Mouse (Mus musculus) limb, embryonic 14.5 days (tissue): ENCODE measurements around the gene Ube2i. TPM values are rescaled to one million over a fixed set of nuclear protein-coding genes. Genes with fewer than 3 reads are reported as not detected.

Experiments
- ATAC-seq: fragments of 200-750 bp; cut with Nextera tagmentation; 2 replicates; pipeline ENCODE4 v1.8.0; 2017; ENCODE audit warnings: low read depth, moderate number of reproducible peaks, moderate TSS enrichment; ENCODE audit not compliant: low FRiP score
- DNase-seq: peaks from one replicate; pipeline ENCODE4 v3.0.0-alpha.2; 2015; ENCODE audit warnings: low spot score
- H3K27ac ChIP-seq: fragments of 300-500 bp; sonication (generic); replicated peaks from 2 replicates; pipeline ENCODE4 v1.5.1; 2014; ENCODE audit warnings: low read depth, mild to moderate bottlenecking, low read length, moderate library complexity, mixed read lengths
- H3K27me3 ChIP-seq: fragments of 300-500 bp; sonication (generic); 2 replicates; pipeline ENCODE4 v1.6.1; 2014; ENCODE audit warnings: low read length, mixed read lengths; ENCODE audit not compliant: control insufficient read depth, insufficient read depth
- H3K36me3 ChIP-seq: fragments of 300-500 bp; sonication (generic); 2 replicates; pipeline ENCODE4 v1.6.1; 2014; ENCODE audit warnings: mild to moderate bottlenecking, low read length, moderate library complexity, mixed read lengths; ENCODE audit not compliant: control insufficient read depth, insufficient read depth
- H3K4me1 ChIP-seq: fragments of 300-500 bp; sonication (generic); 2 replicates; pipeline ENCODE4 v1.6.1; 2014; ENCODE audit warnings: antibody characterized with exemption, low read length, mixed read lengths; ENCODE audit not compliant: control insufficient read depth, insufficient read depth
- H3K4me2 ChIP-seq: fragments of 300-500 bp; sonication (generic); replicated peaks from 2 replicates; pipeline ENCODE4 v1.6.1; 2014; ENCODE audit warnings: low read depth, mild to moderate bottlenecking, low read length, moderate library complexity; ENCODE audit not compliant: severe bottlenecking
- H3K4me3 ChIP-seq: fragments of 300-500 bp; sonication (generic); replicated peaks from 2 replicates; pipeline ENCODE4 v1.5.1; 2014; ENCODE audit warnings: low read length
- H3K9ac ChIP-seq: fragments of 300-500 bp; sonication (generic); 2 replicates; pipeline ENCODE4 v1.6.1; 2014; ENCODE audit warnings: mild to moderate bottlenecking, low read depth, low read length, moderate library complexity; ENCODE audit not compliant: severe bottlenecking
- H3K9me3 ChIP-seq: fragments of 300-500 bp; sonication (generic); 2 replicates; pipeline ENCODE4 v1.6.1; 2016; ENCODE audit warnings: low read length; ENCODE audit not compliant: control insufficient read depth
- POLR2A ChIP-seq: fragments of 200-500 bp; IDR thresholded peaks from 2 replicates; pipeline ENCODE4 v1.8.0; 2012; ENCODE audit warnings: inconsistent platforms, mild to moderate bottlenecking, moderate library complexity, borderline replicate concordance; ENCODE audit not compliant: insufficient read depth, insufficient read length; ENCODE audit errors: extremely low read depth
- WGBS: fragments of 180-500 bp; shearing (Covaris S2); extraction: QIAGEN DNeasy Blood & Tissue Kit; methylation state at CpG from one replicate; pipeline ENCODE4 v1.1.7; 2014; 5-methylcytosine and 5-hydroxymethylcytosine counted together
- polyA plus RNA-seq, 2 experiments: library from polyadenylated mRNA; depleted of rRNA in 1 of 2; stranded (reverse) in 1 of 2; unstranded in 1 of 2; fragments of >200 nt; fragmentation: Nextera tagmentation in 1 of 2; extraction: Ambion mirVana in 1 of 2; gene quantifications; 2 replicates each; pipeline versions ENCODE4 v1.2.1 to v1.2.3; 2012 to 2014

Ube2i gene
- polyA plus RNA-seq, 2 experiments, result 533 to 540 TPM

DNA sequence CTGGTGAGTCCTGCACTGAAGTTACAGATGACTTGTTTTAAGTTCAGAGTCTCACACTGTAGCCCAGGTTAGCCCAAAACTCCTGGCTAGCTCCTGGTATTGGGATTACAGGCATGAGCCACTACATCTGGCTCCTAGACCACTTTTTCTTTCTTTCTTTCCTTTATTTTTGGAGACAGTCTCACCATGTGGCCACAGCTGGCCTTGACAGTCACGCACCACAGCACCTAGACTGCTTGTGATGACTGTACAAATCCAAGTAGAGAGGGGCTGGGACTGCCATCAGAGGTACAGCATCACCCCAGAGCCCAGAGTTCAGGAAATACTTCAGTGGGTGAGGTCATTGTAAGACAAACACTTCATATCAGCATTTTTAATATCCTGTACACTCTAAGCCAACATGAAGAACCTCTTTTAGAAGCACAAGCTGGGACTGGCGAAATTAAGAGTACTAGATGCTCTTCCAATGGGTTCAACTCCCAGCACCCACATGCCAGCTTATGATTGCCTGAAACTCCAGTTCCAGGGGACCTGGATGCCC, 3.6 kb downstream of the Ube2i start:
- Histone ChIP-seq H3K36me3 (peaks cover 54% of the 10 kb centered on the region), H3K4me2 (peak overlapping the region; percentile 98; the same call in 1 of the 2 replicates), H3K9me3 (no peaks in the 10 kb centered on the region), H3K4me3 (peak overlapping the region; percentile 99), H3K27ac (no peak overlapping the region), H3K4me1 (peaks cover 18% of the 10 kb centered on the region), H3K27me3 (no peaks in the 10 kb centered on the region), H3K9ac (peak overlapping the region; percentile 100)
- ATAC-seq (no peak), DNase-seq (no peak)
- 97% methylated on average over 2 of the region's 2 CpGs for WGBS
- TF ChIP-seq POLR2A, result no peak

GRCm38 (mm10) chr17:25264453-25264852, 10.0 kb downstream of the Ube2i start:
- 73% methylated on average over 3 of the region's 3 CpGs for WGBS
- no peak for ATAC-seq
- H3K4me3 ChIP-seq, result no peak overlapping the region
- no peaks in the 10 kb centered on the region for H3K9me3 ChIP-seq
- DNase-seq, result no peak
- H3K27me3 ChIP-seq, result no peaks in the 10 kb centered on the region
- H3K36me3 ChIP-seq, result peaks cover 82% of the 10 kb centered on the region
- no peak overlapping the region for H3K27ac ChIP-seq
- no peaks in the 10 kb centered on the region for H3K4me1 ChIP-seq
- no peak overlapping the region for H3K9ac ChIP-seq
- TF ChIP-seq POLR2A, result no peak
- H3K4me2 ChIP-seq, result no peak overlapping the region

GRCm38 (mm10) chr17:25257804-25258261, 16.6 kb downstream of the Ube2i start:
- no peaks in the 10 kb centered on the region for H3K9me3 ChIP-seq
- H3K4me1 ChIP-seq, result peaks cover 8% of the 10 kb centered on the region
- peaks cover 26% of the 10 kb centered on the region for H3K27me3 ChIP-seq
- no peak for ATAC-seq
- H3K4me3 ChIP-seq, result no peak overlapping the region
- no peak overlapping the region for H3K27ac ChIP-seq
- H3K36me3 ChIP-seq, result peaks cover 23% of the 10 kb centered on the region
- TF ChIP-seq POLR2A, result no peak
- no peak overlapping the region for H3K4me2 ChIP-seq
- no peak overlapping the region for H3K9ac ChIP-seq
- no peak for DNase-seq
- 54% methylated on average over 6 of the region's 6 CpGs for WGBS

DNA sequence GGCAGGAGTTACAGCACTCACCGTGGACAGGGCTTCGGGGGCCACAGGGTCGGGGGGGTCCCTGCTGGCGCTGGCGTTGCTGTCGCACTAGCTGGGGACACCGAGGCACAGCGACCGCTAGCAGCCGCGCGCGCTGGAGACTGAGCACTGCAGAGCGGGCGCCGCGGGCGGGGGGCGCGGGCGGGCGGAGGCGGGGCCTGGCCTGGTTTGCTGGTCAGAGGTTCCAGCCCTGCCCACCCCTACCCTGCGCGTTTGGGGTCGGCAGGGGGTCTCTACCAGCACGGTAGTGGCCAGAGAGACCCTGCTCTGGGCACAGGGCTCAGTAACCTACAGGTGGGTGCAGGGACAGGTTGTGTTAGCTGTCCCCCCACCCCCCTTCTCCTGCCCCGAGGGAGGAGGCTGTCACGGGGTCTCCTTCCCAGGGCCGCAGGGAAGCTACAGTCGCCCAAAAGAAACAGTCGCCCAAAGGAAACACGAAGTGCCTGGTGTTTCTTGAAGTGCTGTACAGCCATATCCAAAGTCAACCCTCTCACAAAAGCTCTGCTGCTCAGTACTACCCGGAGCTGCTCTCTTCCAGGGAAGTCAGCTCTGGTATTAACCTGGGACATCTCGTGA, 18.2 kb downstream of the Ube2i start, which contains the start of gene Baiap3:
Gene Baiap3 (minus strand): TSS at position 225 of the 615 bp plus-strand sequence.
- H3K9ac ChIP-seq, result peak within 1 kb of the TSS; percentile 47
- peaks cover 26% of the 10 kb centered on the region for H3K27me3 ChIP-seq
- no peak for TF ChIP-seq POLR2A
- no peak for DNase-seq
- H3K9me3 ChIP-seq, result no peaks in the 10 kb centered on the region
- H3K27ac ChIP-seq, result no peak within 1 kb of the TSS
- peaks cover 17% of the 10 kb centered on the region for H3K36me3 ChIP-seq
- WGBS, result 7% methylated on average over 15 of the region's 35 CpGs
- peak within 1 kb of the TSS; percentile 65 for H3K4me2 ChIP-seq
- H3K4me1 ChIP-seq, result peaks cover 8% of the 10 kb centered on the region
- H3K4me3 ChIP-seq, result peak within 1 kb of the TSS; percentile 37
- ATAC-seq, result no peak

DNA sequence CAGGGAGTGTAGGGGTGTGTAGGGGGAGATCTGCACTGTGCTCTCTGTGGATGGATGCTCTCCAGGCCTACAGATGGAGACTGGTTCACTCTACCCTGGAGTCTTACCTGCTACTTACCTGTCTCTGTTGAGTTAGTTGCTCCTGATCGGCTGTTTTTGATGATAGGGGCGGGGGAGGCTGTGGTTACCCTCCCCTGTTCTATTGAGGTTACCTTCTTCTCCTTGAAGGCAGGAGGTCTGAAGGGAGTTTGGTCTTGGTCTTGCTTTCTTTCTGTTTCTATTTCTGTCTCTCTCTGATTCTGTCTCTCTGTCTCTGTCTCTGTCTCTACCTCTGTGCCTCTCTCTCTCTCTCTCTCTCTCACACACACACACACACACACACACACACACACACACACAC, 19.3 kb downstream of the Ube2i start:
- no peak overlapping the region for H3K4me3 ChIP-seq
- H3K4me2 ChIP-seq, result no peak overlapping the region

More for the DNA sequence above, 19.3 kb downstream of the Ube2i start:
- H3K4me1 ChIP-seq, result peaks cover 8% of the 10 kb centered on the region
- no peaks in the 10 kb centered on the region for H3K9me3 ChIP-seq
- WGBS, result 63% methylated on average over 2 of the region's 2 CpGs
- no peak for DNase-seq
- no peak for ATAC-seq
- peaks cover 14% of the 10 kb centered on the region for H3K36me3 ChIP-seq
- no peak overlapping the region for H3K9ac ChIP-seq
- peaks cover 26% of the 10 kb centered on the region for H3K27me3 ChIP-seq
- no peak for TF ChIP-seq POLR2A
- H3K27ac ChIP-seq, result no peak overlapping the region
